Mouse (Mus musculus) limb, embryonic 10.5 days (tissue): ENCODE measurements at regions not wholly inside any gene's neighbourhood (a gene's known extent, or its start where the extent isn't known, plus 50 kb on each side); places are given as distances from the start of the nearest gene placed in this dataset.

Experiments used
- DNase-seq: peaks from one replicate; pipeline ENCODE4 v3.0.0-alpha.2; 2017; ENCODE audit warnings: low spot score
- H3K27ac ChIP-seq: fragments of 300-500 bp; sonication (generic); 2 replicates; pipeline ENCODE4 v1.5.1; 2016; ENCODE audit warnings: mild to moderate bottlenecking
- H3K27me3 ChIP-seq: fragments of 300-500 bp; sonication (generic); 2 replicates; pipeline ENCODE4 v1.6.1; 2016; ENCODE audit warnings: low read depth, mild to moderate bottlenecking; ENCODE audit not compliant: poor library complexity, severe bottlenecking
- H3K36me3 ChIP-seq: fragments of 300-500 bp; sonication (generic); 2 replicates; pipeline ENCODE4 v1.6.1; 2016; ENCODE audit warnings: mild to moderate bottlenecking, moderate library complexity
- H3K4me1 ChIP-seq: fragments of 300-500 bp; sonication (generic); 2 replicates; pipeline ENCODE4 v1.6.1; 2016
- H3K4me3 ChIP-seq: fragments of 300-500 bp; sonication (generic); 2 replicates; pipeline ENCODE4 v1.5.1; 2016; ENCODE audit warnings: mild to moderate bottlenecking, moderate library complexity
- H3K9me3 ChIP-seq: fragments of 300-500 bp; sonication (generic); replicated peaks from 2 replicates; pipeline ENCODE4 v1.6.1; 2016; ENCODE audit warnings: mild to moderate bottlenecking
- WGBS: fragments of 180-500 bp; shearing (Covaris S2); methylation state at CpG from one replicate; pipeline ENCODE4 v1.1.7; 2016; 5-methylcytosine and 5-hydroxymethylcytosine counted together

DNA sequence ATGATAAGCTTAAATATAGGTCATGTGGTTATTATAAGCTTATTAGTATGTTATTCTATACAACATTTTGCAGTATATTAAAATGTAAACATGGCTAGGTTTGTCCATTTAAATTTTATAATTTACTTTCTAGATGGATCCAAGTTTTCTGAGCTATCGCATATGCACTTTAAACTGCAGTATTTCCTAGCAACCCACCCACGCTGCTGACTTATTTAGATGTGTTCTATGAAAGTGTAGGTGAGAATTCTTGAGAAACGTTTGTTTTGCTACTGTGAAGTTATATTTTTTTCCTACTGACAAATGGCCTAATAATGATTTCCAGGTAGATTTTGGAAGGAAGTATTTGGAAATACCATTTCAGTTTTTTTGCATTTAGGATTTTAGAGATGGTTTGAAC, 308.0 kb downstream of the Gbe1 start:
- no peak for DNase-seq
- Histone ChIP-seq H3K4me1 (0 out of 2 replicates have a peak, but pooled peaks cover 2% of the 10 kb centered on the region), H3K27ac (no peak overlapping the region), H3K27me3 (no peaks in the 10 kb centered on the region), H3K36me3 (no peaks in the 10 kb centered on the region), H3K9me3 (no peaks in the 10 kb centered on the region), H3K4me3 (no peak overlapping the region)
- WGBS: 87% methylated on average over 3 of the region's 3 CpGs

DNA sequence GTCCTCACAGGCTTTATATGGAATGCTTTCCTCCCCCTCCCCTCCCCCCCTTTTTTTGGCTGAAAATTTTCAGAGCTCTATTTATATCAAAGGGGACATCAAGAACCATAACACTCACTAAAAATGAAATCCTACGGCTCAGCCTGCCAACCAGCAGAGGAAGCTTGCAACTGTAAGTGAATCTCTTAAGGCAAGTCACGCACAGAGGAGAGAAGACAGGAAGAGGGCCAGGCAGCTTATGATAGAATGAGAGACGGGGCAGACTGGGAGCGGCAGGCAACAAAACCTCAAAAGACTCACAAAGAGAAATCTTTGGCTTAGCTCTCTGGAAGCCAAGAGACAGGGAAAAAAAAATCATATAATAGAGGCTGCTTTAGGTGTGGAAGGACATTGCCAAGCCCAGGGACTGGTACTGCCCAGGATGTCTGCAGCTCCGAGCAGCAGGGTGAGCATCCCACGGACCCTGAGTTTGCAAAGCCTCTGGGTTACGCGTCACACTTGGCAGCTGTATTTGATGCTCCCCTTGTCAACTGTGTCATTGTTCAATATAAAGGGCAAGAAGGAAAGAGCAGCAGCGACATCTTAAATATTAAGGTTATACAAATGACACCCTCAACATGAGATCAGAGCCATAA, 330.0 kb downstream of the Gbe1 start:
- Histone ChIP-seq H3K4me3 (no peak overlapping the region), H3K27ac (no peak overlapping the region), H3K36me3 (no peaks in the 10 kb centered on the region), H3K4me1 (no peaks in the 10 kb centered on the region), H3K27me3 (no peaks in the 10 kb centered on the region), H3K9me3 (no peaks in the 10 kb centered on the region)
- WGBS: 92% methylated on average over 9 of the region's 9 CpGs
- DNase-seq: no peak

DNA sequence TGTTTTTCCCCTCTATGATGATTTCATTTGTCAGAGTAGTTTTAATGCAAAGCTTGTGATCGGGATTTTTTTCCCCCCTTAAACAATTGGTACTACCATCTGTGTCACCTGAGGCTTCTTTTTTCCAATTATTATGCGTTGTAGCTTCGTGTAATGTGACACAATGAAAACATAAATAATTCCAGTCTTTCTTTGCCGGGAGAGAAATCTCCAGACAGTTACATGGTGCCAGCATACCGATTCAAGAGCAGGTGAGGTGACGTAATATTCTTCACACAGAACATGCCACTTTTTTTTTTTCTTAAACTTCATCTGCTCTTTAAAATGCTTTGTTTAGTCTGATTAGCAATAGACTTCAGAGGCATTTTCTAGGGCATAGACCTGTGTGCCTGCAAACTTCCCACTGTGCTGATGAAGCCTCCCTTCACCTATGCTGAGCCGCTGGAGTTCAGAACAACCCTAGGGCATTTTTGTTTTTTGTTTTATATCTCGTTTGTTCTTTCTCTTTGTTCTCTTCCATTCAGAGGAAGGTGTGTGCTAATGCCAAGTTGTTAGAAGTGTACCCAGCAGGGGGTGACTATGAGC, 331.0 kb downstream of the Gbe1 start:
- 83% methylated on average over 8 of the region's 8 CpGs for WGBS
- DNase-seq: no peak

DNA sequence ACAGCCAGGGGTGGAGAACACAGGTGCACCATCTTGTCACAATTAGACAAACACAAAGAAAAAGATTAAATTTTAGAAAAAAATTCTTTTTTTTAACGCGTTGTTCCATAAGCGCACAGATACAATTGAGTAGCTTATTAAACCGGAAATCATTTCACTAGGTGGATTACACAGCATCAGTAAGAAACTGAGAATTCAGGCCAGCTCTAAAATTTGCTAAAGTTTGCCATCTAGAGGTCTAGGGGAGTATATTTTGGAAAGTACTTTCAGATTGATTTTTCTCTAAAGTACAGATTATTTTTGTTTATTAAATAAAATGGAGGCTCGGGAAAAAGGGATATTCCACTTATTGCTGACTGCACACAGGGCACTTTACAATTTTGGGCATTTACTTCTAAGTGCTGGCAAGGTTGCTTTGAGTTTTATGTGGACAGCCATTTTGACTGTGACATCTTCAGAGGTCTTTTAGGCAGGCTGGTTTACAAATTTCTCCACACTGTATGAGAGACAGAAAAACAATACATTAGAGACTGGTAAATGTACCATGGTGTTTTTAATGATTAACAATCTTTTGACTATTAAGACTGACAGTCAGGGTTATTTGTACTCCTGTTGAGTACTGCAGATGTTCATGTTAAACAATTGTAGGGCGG, 340.8 kb downstream of the Gbe1 start:
- H3K36me3 ChIP-seq: no peaks in the 10 kb centered on the region
- DNase-seq: no peak
- WGBS: 75% methylated on average over 6 of the region's 6 CpGs
- no peaks in the 10 kb centered on the region for H3K4me1 ChIP-seq
- H3K9me3 ChIP-seq: no peaks in the 10 kb centered on the region
- H3K27me3 ChIP-seq: no peaks in the 10 kb centered on the region
- no peak overlapping the region for H3K4me3 ChIP-seq
- H3K27ac ChIP-seq: no peak overlapping the region

More for the DNA sequence above, 331.0 kb downstream of the Gbe1 start:
- no peaks in the 10 kb centered on the region for H3K9me3 ChIP-seq
- H3K27me3 ChIP-seq: no peaks in the 10 kb centered on the region
- H3K4me1 ChIP-seq: no peaks in the 10 kb centered on the region
- no peaks in the 10 kb centered on the region for H3K36me3 ChIP-seq
- H3K4me3 ChIP-seq: no peak overlapping the region
- no peak overlapping the region for H3K27ac ChIP-seq

DNA sequence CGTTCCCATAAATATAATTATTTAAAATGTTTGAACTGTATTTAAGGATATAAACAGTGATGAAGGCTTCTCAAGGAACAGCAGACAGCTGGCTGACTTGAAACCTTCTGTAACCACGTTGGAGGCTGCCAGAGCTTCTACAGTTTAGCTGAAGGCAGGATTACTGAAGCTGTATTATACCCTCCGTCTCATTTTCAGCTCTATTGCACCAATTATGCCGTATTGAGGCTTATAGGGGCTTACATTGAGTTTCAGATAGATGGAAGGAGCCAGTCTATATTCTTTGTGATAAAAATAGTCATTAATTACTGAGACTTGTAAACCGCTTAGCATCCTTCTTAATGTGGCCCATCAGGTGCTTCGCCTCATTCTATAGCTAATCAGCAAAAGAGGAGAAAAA, 376.1 kb downstream of the Gbe1 start:
- no peaks in the 10 kb centered on the region for H3K4me1 ChIP-seq
- H3K27ac ChIP-seq: no peak overlapping the region
- DNase-seq: no peak
- H3K36me3 ChIP-seq: no peaks in the 10 kb centered on the region
- no peaks in the 10 kb centered on the region for H3K9me3 ChIP-seq
- no peaks in the 10 kb centered on the region for H3K27me3 ChIP-seq
- H3K4me3 ChIP-seq: no peak overlapping the region
- WGBS: 92% methylated on average over 6 of the region's 6 CpGs

DNA sequence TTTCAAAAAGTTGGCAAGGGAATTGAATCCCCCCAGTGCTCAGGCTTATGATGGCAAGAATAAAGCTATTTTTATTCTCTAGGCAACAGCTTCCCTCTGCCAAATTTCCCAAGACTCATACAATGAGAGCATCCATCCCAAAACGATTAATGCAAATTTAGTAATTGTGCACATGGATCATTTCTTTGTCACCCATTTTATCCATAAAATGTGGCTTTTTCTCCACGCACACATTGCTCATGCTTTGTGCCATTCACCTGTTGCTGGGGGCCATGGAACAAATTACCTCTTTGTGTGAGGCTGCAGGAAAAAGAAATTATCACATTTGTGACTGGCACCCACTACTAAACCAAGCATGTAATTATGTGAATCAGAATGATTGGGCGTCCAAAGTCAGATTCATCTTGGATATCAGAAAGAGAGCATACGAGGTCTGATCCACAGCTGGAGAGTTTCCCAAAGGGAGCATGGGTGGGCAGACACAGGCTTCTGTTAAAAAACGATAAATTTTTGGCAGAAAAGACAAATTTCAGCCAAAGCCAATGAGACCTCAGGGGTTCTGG, 411.1 kb downstream of the Gbe1 start:
- no peaks in the 10 kb centered on the region for H3K9me3 ChIP-seq
- H3K4me1 ChIP-seq: peaks cover 6% of the 10 kb centered on the region
- no peak for DNase-seq
- H3K27ac ChIP-seq: no peak overlapping the region
- 81% methylated on average over 5 of the region's 5 CpGs for WGBS
- no peak overlapping the region for H3K4me3 ChIP-seq
- no peaks in the 10 kb centered on the region for H3K27me3 ChIP-seq
- no peaks in the 10 kb centered on the region for H3K36me3 ChIP-seq

DNA sequence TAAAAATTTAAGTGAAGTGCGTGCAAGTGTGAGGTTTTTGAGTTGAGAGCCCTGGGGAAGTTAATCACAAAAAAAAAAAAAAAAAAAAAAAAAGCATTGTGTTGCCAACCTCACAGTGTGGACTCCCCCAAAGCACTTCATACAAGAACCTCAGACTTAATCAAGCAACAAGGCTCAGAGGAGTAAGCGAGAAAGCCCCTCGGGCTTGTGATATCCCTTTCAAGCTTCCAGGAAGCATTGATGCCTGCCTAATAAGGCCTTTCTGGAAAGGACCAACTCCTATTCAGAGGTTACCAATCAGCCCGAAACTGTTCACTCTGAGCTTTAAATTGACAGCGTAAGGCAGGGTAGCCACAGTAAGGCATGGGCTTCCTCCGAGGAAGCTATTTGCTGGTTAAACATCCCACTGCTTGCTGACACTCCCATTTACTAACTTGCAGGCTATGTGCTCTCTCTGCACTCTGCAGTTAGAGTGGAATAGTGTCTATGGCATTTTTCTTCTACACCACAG, 411.6 kb downstream of the Gbe1 start:
- H3K4me3 ChIP-seq: no peak overlapping the region
- no peaks in the 10 kb centered on the region for H3K9me3 ChIP-seq
- peak; percentile 32 for DNase-seq
- no peaks in the 10 kb centered on the region for H3K36me3 ChIP-seq
- H3K27ac ChIP-seq: no peak overlapping the region; the same call in 1 of the 2 replicates
- peaks cover 6% of the 10 kb centered on the region for H3K4me1 ChIP-seq
- H3K27me3 ChIP-seq: no peaks in the 10 kb centered on the region
- 66% methylated on average over 6 of the region's 6 CpGs for WGBS

DNA sequence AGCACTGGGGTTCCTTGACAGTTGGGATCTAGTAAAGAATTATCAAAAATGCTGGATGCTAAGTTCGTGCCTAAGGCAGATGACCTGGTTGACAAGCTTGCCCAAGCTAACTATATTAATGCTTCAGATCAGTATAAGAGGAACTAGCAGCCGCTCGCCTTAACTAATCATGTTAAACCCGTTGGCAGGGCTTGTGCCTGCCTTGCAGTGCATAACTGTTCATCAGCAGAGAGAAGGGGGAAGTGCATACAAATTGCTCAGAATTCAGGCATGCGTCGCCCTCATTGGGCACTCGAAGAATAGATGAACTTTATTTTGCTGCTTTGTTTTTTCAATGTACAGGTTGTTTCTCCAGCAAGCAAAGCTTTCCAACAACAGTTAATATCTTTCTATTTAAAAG, 419.3 kb downstream of the Gbe1 start:
- Histone ChIP-seq H3K4me1 (no peaks in the 10 kb centered on the region), H3K27me3 (no peaks in the 10 kb centered on the region), H3K27ac (no peak overlapping the region), H3K4me3 (no peak overlapping the region), H3K36me3 (no peaks in the 10 kb centered on the region), H3K9me3 (no peaks in the 10 kb centered on the region)
- DNase-seq: no peak
- 93% methylated on average over 7 of the region's 7 CpGs for WGBS

DNA sequence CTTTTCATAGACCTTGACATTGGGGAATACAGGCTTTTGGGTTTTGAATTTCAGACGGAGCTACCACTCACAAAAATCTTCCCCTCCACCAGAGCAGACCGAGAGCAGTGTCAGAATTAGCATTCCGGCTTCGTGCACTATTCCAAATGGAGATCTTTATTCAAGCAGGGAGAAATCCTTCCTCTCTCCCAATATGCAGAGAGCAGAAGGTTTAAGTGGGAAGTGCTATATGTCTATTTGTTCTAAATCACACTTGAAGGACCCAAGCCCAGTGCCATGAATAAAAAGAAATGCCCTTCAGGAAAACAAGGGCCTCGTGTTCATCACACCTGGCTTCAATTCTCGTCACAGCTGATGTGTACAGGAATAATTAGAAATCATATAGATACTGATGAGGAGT, 426.3 kb downstream of the Gbe1 start:
- no peak overlapping the region for H3K4me3 ChIP-seq

DNA sequence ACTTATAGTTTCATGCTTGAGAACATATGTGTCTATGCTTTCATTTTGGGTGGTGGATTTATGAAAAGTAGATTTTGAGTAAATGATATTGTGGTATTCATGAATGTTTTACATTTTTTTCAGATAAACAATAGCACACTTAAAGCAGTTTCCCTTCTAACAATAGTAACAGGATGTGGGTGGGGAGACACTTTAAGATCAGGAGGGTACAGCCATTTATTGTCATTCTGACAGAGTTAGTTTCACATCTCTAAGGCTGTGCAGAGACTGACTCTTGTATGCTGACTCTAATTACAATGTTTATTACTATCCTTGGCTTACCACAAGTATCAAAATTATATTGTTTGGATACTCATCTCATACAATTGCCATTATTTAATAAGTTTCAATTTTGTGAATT, 440.5 kb downstream of the Gbe1 start:
- no peaks in the 10 kb centered on the region for H3K36me3 ChIP-seq
- no peak overlapping the region for H3K4me3 ChIP-seq
- no peak for DNase-seq
- no peaks in the 10 kb centered on the region for H3K4me1 ChIP-seq
- H3K27me3 ChIP-seq: no peaks in the 10 kb centered on the region
- H3K27ac ChIP-seq: no peak overlapping the region
- H3K9me3 ChIP-seq: no peaks in the 10 kb centered on the region

More for the DNA sequence above, 426.3 kb downstream of the Gbe1 start:
- no peak for DNase-seq
- Histone ChIP-seq H3K27ac (no peak overlapping the region), H3K36me3 (no peaks in the 10 kb centered on the region), H3K27me3 (no peaks in the 10 kb centered on the region), H3K9me3 (no peaks in the 10 kb centered on the region), H3K4me1 (no peaks in the 10 kb centered on the region)
- 81% methylated on average over 6 of the region's 6 CpGs for WGBS

DNA sequence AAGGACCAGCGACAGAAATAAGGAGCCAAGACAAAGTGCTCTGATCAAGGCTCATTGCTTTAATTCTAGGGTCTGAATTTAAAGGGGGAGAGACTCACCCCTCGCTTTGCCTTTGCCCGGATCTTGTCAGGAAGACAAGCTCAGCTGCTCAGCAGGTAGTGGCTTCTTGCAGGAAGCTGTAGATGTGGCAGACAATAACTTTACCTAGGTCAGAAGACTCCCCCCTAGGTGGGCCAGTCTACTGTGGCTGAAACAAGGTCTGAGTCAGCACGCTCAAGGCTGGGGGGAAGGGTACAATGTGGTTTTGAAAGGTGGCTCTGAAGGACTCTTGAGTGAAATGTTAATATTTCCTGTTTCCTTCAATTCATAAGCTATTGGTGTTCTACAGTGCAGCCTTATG, 484.3 kb downstream of the Gbe1 start:
- H3K9me3 ChIP-seq: no peaks in the 10 kb centered on the region
- no peak overlapping the region for H3K27ac ChIP-seq
- H3K4me1 ChIP-seq: no peaks in the 10 kb centered on the region
- WGBS: 81% methylated on average over 4 of the region's 4 CpGs
- no peak overlapping the region for H3K4me3 ChIP-seq
- DNase-seq: no peak
- H3K27me3 ChIP-seq: no peaks in the 10 kb centered on the region
- H3K36me3 ChIP-seq: no peaks in the 10 kb centered on the region

DNA sequence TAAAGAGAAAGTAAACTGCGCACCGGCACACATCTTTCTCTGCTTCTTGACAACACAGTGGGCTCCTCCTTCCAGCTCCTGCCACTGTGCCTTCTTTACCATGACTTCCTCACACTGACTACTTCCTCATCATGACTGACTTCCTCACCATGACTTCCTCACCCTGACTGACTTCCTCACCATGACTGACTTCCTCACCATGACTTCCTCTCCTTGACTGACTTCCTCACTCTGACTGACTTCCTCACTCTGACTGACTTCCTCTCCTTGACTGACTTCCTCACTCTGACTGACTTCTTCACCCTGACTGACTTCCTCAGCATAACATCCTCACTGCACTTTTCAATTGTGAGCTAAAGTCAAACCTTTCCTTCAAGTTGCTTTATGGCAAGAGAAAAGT, 489.8 kb downstream of the Gbe1 start:
- Histone ChIP-seq H3K9me3 (no peaks in the 10 kb centered on the region), H3K4me1 (no peaks in the 10 kb centered on the region), H3K36me3 (no peaks in the 10 kb centered on the region), H3K27ac (no peak overlapping the region), H3K27me3 (no peaks in the 10 kb centered on the region), H3K4me3 (no peak overlapping the region)
- DNase-seq: no peak
- 95% methylated on average over 2 of the region's 2 CpGs for WGBS

DNA sequence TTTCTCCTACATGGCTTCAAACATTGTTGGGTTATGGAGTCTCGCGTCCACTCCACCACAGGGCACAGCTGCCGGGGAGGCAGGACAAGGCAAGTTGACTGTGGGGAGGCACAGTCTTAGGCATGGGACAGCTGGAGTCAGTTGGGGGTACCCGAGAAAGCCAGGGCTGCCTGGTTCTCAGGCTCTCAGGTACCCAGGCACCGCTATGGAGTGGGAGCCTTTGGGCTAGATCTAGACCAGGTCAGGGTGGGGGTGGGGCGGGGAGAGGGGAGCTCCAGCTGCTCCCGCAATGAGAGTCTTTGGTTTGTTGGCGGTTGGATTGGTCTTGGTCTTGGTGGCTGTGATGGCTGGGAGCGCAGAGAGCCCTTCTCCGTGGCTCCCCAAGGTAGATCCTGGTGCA, 512.2 kb downstream of the Gbe1 start:
- no peaks in the 10 kb centered on the region for H3K36me3 ChIP-seq
- 93% methylated on average over 10 of the region's 10 CpGs for WGBS
- no peaks in the 10 kb centered on the region for H3K4me1 ChIP-seq
- H3K9me3 ChIP-seq: no peaks in the 10 kb centered on the region
- no peak overlapping the region for H3K27ac ChIP-seq
- no peaks in the 10 kb centered on the region for H3K27me3 ChIP-seq
- DNase-seq: no peak
- H3K4me3 ChIP-seq: no peak overlapping the region
